Mouse (Mus musculus): ENCODE results near the gene Zbtb20.

DNA sequence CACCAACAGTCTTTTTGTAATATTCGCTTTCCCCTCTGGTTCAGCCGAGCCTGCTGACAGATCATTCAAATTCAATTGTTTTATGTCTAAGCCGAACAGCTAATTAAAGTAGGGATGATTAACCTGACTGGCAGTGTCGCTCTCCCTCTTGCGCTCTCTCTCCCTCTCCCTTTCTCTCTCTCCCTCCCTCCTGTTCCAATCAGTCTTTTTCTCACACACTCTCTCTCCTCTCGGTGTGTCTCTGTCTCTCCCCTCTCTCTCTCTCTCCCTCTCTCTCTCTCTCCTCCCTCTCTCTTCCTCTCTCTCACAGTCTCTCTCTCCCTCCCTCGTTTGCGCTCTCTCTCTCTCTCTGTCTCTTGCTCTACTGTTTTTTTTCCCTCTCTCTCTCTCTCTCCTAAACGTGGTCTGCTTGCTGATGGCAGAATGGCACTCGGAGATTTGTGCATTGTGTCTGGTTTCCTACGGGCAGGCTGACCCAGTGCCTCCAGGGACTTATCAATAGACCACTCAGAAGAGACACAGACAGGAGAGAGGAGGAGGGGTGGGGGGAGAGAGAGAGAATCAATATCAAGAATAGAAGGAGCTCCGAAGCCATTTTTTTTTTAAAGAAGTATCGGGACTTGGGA lies 627.4 kb downstream of the Zbtb20 start:
- TF ChIP-seq CTCF (IDR thresholded peaks at IDR 0.05; ENCODE audit: control insufficient read depth, insufficient read depth, insufficient read length) (no peak), MAX (IDR thresholded peaks at IDR 0.05) (no peak)

All from C2C12 (cell line).